Mouse (Mus musculus) embryonic facial prominence, embryonic 15.5 days (tissue): Measurements from ENCODE around the gene Olfr412. TPM values are rescaled to one million over a fixed set of nuclear protein-coding genes. Genes with fewer than 3 reads are reported as not detected.
A peak's percentile ranks its signal among the peaks of the same experiment; 100 is the strongest.

Source experiments
- ATAC-seq: fragments of 200-750 bp; cut with Nextera tagmentation; 2 replicates; pipeline ENCODE4 v1.8.0; 2017; ENCODE audit warnings: low read depth, moderate TSS enrichment; ENCODE audit not compliant: insufficient number of reproducible peaks, low FRiP score, low TSS enrichment
- H3K27ac ChIP-seq: fragments of 300-500 bp; sonication (generic); replicated peaks from 2 replicates; pipeline ENCODE4 v1.5.1; 2015; ENCODE audit warnings: mild to moderate bottlenecking, inconsistent platforms
- H3K27me3 ChIP-seq: fragments of 300-500 bp; sonication (generic); 2 replicates; pipeline ENCODE4 v1.6.1; 2015; ENCODE audit warnings: inconsistent platforms
- H3K36me3 ChIP-seq: fragments of 300-500 bp; sonication (generic); 2 replicates; pipeline ENCODE4 v1.6.1; 2015; ENCODE audit warnings: mild to moderate bottlenecking, inconsistent platforms
- H3K4me1 ChIP-seq: fragments of 300-500 bp; sonication (generic); 2 replicates; pipeline ENCODE4 v1.6.1; 2015; ENCODE audit warnings: inconsistent platforms
- H3K4me2 ChIP-seq: fragments of 300-500 bp; sonication (generic); replicated peaks from 2 replicates; pipeline ENCODE4 v1.6.1; 2015; ENCODE audit warnings: mild to moderate bottlenecking, inconsistent platforms
- H3K4me3 ChIP-seq: fragments of 300-500 bp; sonication (generic); replicated peaks from 2 replicates; pipeline ENCODE4 v1.5.1; 2015; ENCODE audit warnings: mild to moderate bottlenecking, inconsistent platforms
- H3K9ac ChIP-seq: fragments of 300-500 bp; sonication (generic); 2 replicates; pipeline ENCODE4 v1.6.1; 2015; ENCODE audit warnings: inconsistent platforms
- H3K9me3 ChIP-seq: fragments of 300-500 bp; sonication (generic); replicated peaks from 2 replicates; pipeline ENCODE4 v1.6.1; 2016; ENCODE audit warnings: inconsistent platforms
- WGBS: fragments of 180-500 bp; shearing (Covaris S2); methylation state at CpG from one replicate; pipeline ENCODE4 v1.1.7; 2015; 5-methylcytosine and 5-hydroxymethylcytosine counted together
- polyA plus RNA-seq: library from polyadenylated mRNA; unstranded; fragments of >200 nt; fragmentation: Nextera tagmentation; extraction: Ambion mirVana; gene quantifications from 2 replicates; pipeline ENCODE4 v1.2.1, GENCODE M21; 2015

Gene Olfr412
- polyA plus RNA-seq = not detected in 2 replicates

GRCm38 (mm10) chr11:74361769-74362168, at the start of gene Olfr412:
Gene Olfr412 (plus strand): TSS chr11:74362069.
- ATAC-seq = no peak
- Histone ChIP-seq H3K9ac (no peak within 1 kb of the TSS), H3K4me3 (no peak within 1 kb of the TSS), H3K4me2 (no peak within 1 kb of the TSS), H3K27me3 (no peaks in the 10 kb centered on the region), H3K36me3 (no peaks in the 10 kb centered on the region), H3K27ac (no peak within 1 kb of the TSS), H3K4me1 (no peaks in the 10 kb centered on the region), H3K9me3 (no peaks in the 10 kb centered on the region)
- WGBS = 61% methylated on average over 1 of the region's 1 CpGs

GRCm38 (mm10) chr11:74326044-74326443, 35.8 kb upstream of the Olfr412 start:
- H3K27me3 ChIP-seq = no peaks in the 10 kb centered on the region
- 72% methylated on average over 2 of the region's 2 CpGs for WGBS
- no peak overlapping the region for H3K4me2 ChIP-seq
- no peak overlapping the region for H3K27ac ChIP-seq
- H3K4me1 ChIP-seq = no peaks in the 10 kb centered on the region
- H3K4me3 ChIP-seq = no peak overlapping the region
- no peak overlapping the region for H3K9ac ChIP-seq
- no peaks in the 10 kb centered on the region for H3K36me3 ChIP-seq
- H3K9me3 ChIP-seq = no peaks in the 10 kb centered on the region
- no peak for ATAC-seq

GRCm38 (mm10) chr11:74328781-74329180, 33.1 kb upstream of the Olfr412 start:
- Histone ChIP-seq H3K4me3 (no peak overlapping the region), H3K4me2 (no peak overlapping the region), H3K27ac (no peak overlapping the region), H3K4me1 (no peaks in the 10 kb centered on the region), H3K9ac (no peak overlapping the region), H3K9me3 (no peaks in the 10 kb centered on the region), H3K27me3 (no peaks in the 10 kb centered on the region), H3K36me3 (no peaks in the 10 kb centered on the region)
- ATAC-seq = no peak

DNA sequence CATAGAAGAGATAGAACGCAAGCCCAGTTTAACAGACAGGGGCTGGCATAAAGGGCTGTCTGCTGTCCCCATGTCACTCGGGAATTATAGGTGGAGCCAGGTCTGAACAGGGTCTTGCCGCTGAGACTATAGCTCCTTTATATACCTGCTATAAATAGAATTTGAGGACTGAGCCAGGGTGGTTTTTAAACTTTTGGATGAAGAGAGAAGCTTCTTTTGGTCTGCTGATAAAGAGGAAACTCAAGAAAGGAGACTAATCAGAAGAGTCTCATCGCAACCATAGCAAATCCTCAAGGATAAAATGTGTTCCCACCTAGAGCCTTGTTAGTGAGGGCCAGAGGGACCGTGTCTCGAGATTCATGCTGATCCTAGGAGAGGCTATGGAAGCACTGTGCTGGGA, 23.9 kb upstream of the Olfr412 start, which contains the start of gene Olfr410:
Olfr410 (minus strand) TSS at position 101 of the 400 bp plus-strand sequence.
- WGBS = 75% methylated on average over 6 of the region's 6 CpGs
- no peak within 1 kb of the TSS for H3K27ac ChIP-seq
- no peak within 1 kb of the TSS for H3K4me3 ChIP-seq
- no peaks in the 10 kb centered on the region for H3K4me1 ChIP-seq
- no peaks in the 10 kb centered on the region for H3K9me3 ChIP-seq
- no peak within 1 kb of the TSS for H3K9ac ChIP-seq
- ATAC-seq = no peak
- H3K4me2 ChIP-seq = no peak within 1 kb of the TSS
- H3K36me3 ChIP-seq = no peaks in the 10 kb centered on the region
- no peaks in the 10 kb centered on the region for H3K27me3 ChIP-seq

DNA sequence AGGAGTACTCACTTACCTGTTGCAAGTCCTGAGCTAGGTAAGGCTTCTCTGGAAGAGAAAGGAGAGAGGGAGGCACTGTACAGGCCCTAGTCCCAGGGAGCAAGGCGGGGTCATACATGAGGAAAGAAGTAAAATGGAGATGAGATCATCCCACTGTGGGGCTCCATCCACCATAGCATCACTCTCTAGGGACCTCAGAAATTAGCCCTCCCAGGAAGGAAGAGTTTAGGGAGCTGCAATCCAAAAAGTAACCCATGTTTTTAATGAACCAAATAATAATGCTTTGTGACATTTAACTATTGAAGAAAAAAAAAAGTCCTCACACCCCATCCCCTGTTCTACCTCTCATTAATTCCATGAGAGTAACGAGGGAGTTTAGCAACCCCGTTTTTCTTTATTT, 9.3 kb upstream of the Olfr412 start, which contains the start of gene Olfr411:
Olfr411 (minus strand) TSS at position 101 of the 400 bp plus-strand sequence.
- Histone ChIP-seq H3K36me3 (no peaks in the 10 kb centered on the region), H3K27ac (no peak within 1 kb of the TSS), H3K4me2 (no peak within 1 kb of the TSS), H3K9me3 (no peaks in the 10 kb centered on the region), H3K4me1 (no peaks in the 10 kb centered on the region), H3K27me3 (no peaks in the 10 kb centered on the region), H3K4me3 (no peak within 1 kb of the TSS), H3K9ac (no peak within 1 kb of the TSS)
- 74% methylated on average over 3 of the region's 3 CpGs for WGBS
- no peak for ATAC-seq

GRCm38 (mm10) chr11:74371393-74372100, 9.7 kb downstream of the Olfr412 start:
- H3K4me1 ChIP-seq = no peaks in the 10 kb centered on the region
- H3K4me2 ChIP-seq = no peak overlapping the region
- no peak overlapping the region for H3K9ac ChIP-seq
- H3K27me3 ChIP-seq = peaks cover 9% of the 10 kb centered on the region; the same call in 1 of the 2 replicates
- no peaks in the 10 kb centered on the region for H3K9me3 ChIP-seq
- no peak for ATAC-seq
- no peak overlapping the region for H3K4me3 ChIP-seq
- H3K27ac ChIP-seq = no peak overlapping the region
- H3K36me3 ChIP-seq = no peaks in the 10 kb centered on the region
- WGBS = 10% methylated on average over 22 of the region's 22 CpGs

GRCm38 (mm10) chr11:74376847-74377246, 15.0 kb downstream of the Olfr412 start:
- no peaks in the 10 kb centered on the region for H3K9me3 ChIP-seq
- peak; percentile 45; the same call in 1 of the 2 replicates for ATAC-seq
- H3K9ac ChIP-seq = no peak overlapping the region
- no peaks in the 10 kb centered on the region for H3K27me3 ChIP-seq
- no peak overlapping the region for H3K4me3 ChIP-seq
- whole genome bisulfite sequencing = 49% methylated on average over 3 of the region's 3 CpGs
- H3K4me2 ChIP-seq = no peak overlapping the region
- 0 out of 2 replicates have a peak, but pooled peaks cover 4% of the 10 kb centered on the region for H3K4me1 ChIP-seq
- H3K27ac ChIP-seq = no peak overlapping the region
- no peaks in the 10 kb centered on the region for H3K36me3 ChIP-seq

DNA sequence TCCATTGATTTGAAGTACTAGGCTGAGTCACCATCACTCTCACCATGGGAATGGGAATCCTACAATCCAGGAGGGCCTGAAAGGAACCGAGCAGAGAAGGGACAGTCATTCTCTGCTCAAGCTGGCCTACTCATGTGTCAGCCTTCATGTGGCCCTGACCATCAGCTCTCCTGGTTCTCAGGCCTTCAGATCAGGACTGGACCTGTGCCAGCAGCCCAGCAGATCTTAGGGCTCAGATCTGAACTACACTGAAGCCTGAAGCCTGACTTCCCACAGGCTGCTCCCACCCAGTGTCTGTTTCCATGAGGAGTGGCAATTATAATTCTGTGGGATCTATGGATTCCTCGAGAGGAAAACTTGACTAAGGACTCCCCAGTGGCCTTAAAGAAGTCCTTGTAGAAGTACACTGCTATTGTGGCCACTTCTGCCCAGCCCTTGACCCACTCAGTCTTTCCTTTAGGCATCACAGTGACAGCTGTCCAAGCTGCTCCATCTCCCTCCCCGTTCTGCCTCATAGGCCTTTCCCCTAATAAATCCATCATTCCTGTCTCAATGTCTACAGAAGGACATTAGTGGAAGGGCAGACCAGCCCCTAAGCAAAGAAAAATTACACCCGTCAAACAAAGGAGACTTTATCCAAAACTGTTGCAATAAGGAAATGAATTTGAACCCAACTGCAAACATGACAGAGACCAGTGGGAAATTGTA, 17.5 kb downstream of the Olfr412 start:
- 62% methylated on average over 4 of the region's 4 CpGs for WGBS

GRCm38 (mm10) chr11:74385674-74386073, 23.8 kb downstream of the Olfr412 start:
- no peaks in the 10 kb centered on the region for H3K36me3 ChIP-seq
- H3K9me3 ChIP-seq = no peaks in the 10 kb centered on the region
- no peaks in the 10 kb centered on the region for H3K27me3 ChIP-seq
- H3K27ac ChIP-seq = no peak overlapping the region
- no peak for ATAC-seq
- H3K9ac ChIP-seq = no peak overlapping the region
- H3K4me3 ChIP-seq = no peak overlapping the region
- H3K4me2 ChIP-seq = no peak overlapping the region
- WGBS = 58% methylated on average over 9 of the region's 9 CpGs
- peaks cover 5% of the 10 kb centered on the region; the same call in 1 of the 2 replicates for H3K4me1 ChIP-seq

More for the DNA sequence above, 17.5 kb downstream of the Olfr412 start:
- ATAC-seq = no peak
- Histone ChIP-seq H3K36me3 (no peaks in the 10 kb centered on the region), H3K4me1 (0 out of 2 replicates have a peak, but pooled peaks cover 4% of the 10 kb centered on the region), H3K4me3 (no peak overlapping the region), H3K27ac (no peak overlapping the region), H3K4me2 (no peak overlapping the region), H3K27me3 (no peaks in the 10 kb centered on the region), H3K9ac (no peak overlapping the region), H3K9me3 (no peaks in the 10 kb centered on the region)

- H3K9ac ChIP-seq = no peak overlapping the region
- H3K27me3 ChIP-seq = no peaks in the 10 kb centered on the region
- no peak overlapping the region for H3K4me2 ChIP-seq
- no peaks in the 10 kb centered on the region for H3K9me3 ChIP-seq
- WGBS = 69% methylated on average over 5 of the region's 5 CpGs
- no peak overlapping the region for H3K27ac ChIP-seq
- H3K36me3 ChIP-seq = no peaks in the 10 kb centered on the region
- no peak for ATAC-seq
- no peak overlapping the region for H3K4me3 ChIP-seq
- peaks cover 5% of the 10 kb centered on the region; the same call in 1 of the 2 replicates for H3K4me1 ChIP-seq
Measured at GRCm38 (mm10) chr11:74387203-74387602, 25.3 kb downstream of the Olfr412 start.

DNA sequence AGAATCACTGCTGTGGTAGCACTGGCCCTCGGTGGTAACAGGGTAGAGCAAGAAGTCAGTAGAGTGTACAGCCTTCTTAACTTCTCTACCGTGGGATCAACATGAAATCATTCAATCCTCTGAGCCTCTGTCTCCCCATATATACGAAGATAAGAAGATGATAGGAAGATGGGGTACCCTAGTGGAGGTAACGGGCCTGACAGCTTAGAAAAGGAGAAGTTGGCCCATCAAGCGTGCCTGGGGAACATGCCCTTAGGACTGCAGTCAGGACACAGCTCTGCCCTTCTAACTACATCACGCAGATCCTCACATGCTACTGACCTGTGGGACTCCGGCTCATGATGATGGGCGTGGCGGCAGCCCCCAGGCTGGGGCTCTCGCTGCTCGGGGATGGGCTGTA, 30.0 kb downstream of the Olfr412 start:
- Histone ChIP-seq H3K36me3 (no peaks in the 10 kb centered on the region), H3K27ac (no peak overlapping the region), H3K4me1 (no peaks in the 10 kb centered on the region; the same call in 1 of the 2 replicates), H3K27me3 (no peaks in the 10 kb centered on the region), H3K4me3 (no peak overlapping the region), H3K9me3 (no peaks in the 10 kb centered on the region), H3K9ac (no peak overlapping the region), H3K4me2 (no peak overlapping the region)
- ATAC-seq = no peak
- 80% methylated on average over 11 of the region's 11 CpGs for WGBS
